Mouse (Mus musculus): Measurements from ENCODE around the gene Chchd4.
A peak's percentile ranks its signal among the peaks of the same experiment; 100 is the strongest.

Chchd4 gene

GRCm38 (mm10) chr6:91472868-91473804, at the start of gene Chchd4, which contains the start of gene Tmem43:
Gene Chchd4 (minus strand): TSS chr6:91473546.
Gene Tmem43 (plus strand): TSS chr6:91473703.
- peak; percentile 100 for DNase-seq (ENCODE audit: low read depth, low spot score)

GRCm38 (mm10) chr6:91522816-91523215, 49.5 kb upstream of the Chchd4 start:
- DNase-seq (ENCODE audit: low read depth, low spot score): no peak

- no peak for DNase-seq (ENCODE audit: low read depth, low spot score)
Observed at GRCm38 (mm10) chr6:91518454-91519020, 45.2 kb upstream of the Chchd4 start.

GRCm38 (mm10) chr6:91515545-91516449, 42.5 kb upstream of the Chchd4 start, which contains the start of the genes Xpc and Lsm3:
Gene Xpc (minus strand): TSS chr6:91515888.
Gene Lsm3 (plus strand): TSS chr6:91515928.
- DNase-seq (ENCODE audit: low read depth, low spot score): peak; percentile 98

GRCm38 (mm10) chr6:91514737-91515362, 41.5 kb upstream of the Chchd4 start:
- DNase-seq (ENCODE audit: low read depth, low spot score): no peak

GRCm38 (mm10) chr6:91514135-91514534, 40.8 kb upstream of the Chchd4 start:
- DNase-seq (ENCODE audit: low read depth, low spot score): no peak

- DNase-seq (ENCODE audit: low read depth, low spot score): peak; percentile 58
Observed at GRCm38 (mm10) chr6:91510211-91510610, 36.9 kb upstream of the Chchd4 start.

- peak; percentile 72 for DNase-seq (ENCODE audit: low read depth, low spot score)
Observed at GRCm38 (mm10) chr6:91509326-91509725, 36.0 kb upstream of the Chchd4 start.

- DNase-seq (ENCODE audit: low read depth, low spot score): no peak
Observed at GRCm38 (mm10) chr6:91508041-91508440, 34.7 kb upstream of the Chchd4 start.

GRCm38 (mm10) chr6:91506036-91506435, 32.7 kb upstream of the Chchd4 start:
- no peak for DNase-seq (ENCODE audit: low read depth, low spot score)

- DNase-seq (ENCODE audit: low read depth, low spot score): no peak
Observed at GRCm38 (mm10) chr6:91503302-91503701, 30.0 kb upstream of the Chchd4 start.

- peak; percentile 29 for DNase-seq (ENCODE audit: low read depth, low spot score)
Observed at GRCm38 (mm10) chr6:91494526-91494925, 21.2 kb upstream of the Chchd4 start.

GRCm38 (mm10) chr6:91493053-91493452, 19.7 kb upstream of the Chchd4 start:
- DNase-seq (ENCODE audit: low read depth, low spot score): no peak

GRCm38 (mm10) chr6:91491004-91491403, 17.7 kb upstream of the Chchd4 start:
- no peak for DNase-seq (ENCODE audit: low read depth, low spot score)

- DNase-seq (ENCODE audit: low read depth, low spot score): no peak
Observed at GRCm38 (mm10) chr6:91489872-91490271, 16.5 kb upstream of the Chchd4 start.

GRCm38 (mm10) chr6:91488496-91489212, 15.3 kb upstream of the Chchd4 start:
- no peak for DNase-seq (ENCODE audit: low read depth, low spot score)

- DNase-seq (ENCODE audit: low read depth, low spot score): no peak
Observed at GRCm38 (mm10) chr6:91486736-91487453, 13.5 kb upstream of the Chchd4 start.

GRCm38 (mm10) chr6:91483371-91483770, 10.0 kb upstream of the Chchd4 start:
- no peak for DNase-seq (ENCODE audit: low read depth, low spot score)

- DNase-seq (ENCODE audit: low read depth, low spot score): peak; percentile 60
Observed at GRCm38 (mm10) chr6:91476541-91476940, 3.2 kb upstream of the Chchd4 start.

Measured in ZHBTc4 (cell line).